In genomic region chr2:157975595-157975994, GRCm38 (mm10) we compare ENCODE assay signal across 12 mouse cellular contexts. TPM values are rescaled to one million over a fixed set of nuclear protein-coding genes. Genes with fewer than 3 reads are reported as not detected.
DNase-seq lines count a peak whose midpoint lies in the region; ATAC-seq lines count a peak whose summit lies in the region.
"Had no signal": no experiment of that assay in that cellular context is flagged by ENCODE, and none has a peak within 500 bp of the region (broad histone marks: within the 10 kb centered on the region; RNA-seq: fewer than 3 reads in every experiment).

No protein-coding gene starts in this region.

- WGBS in embryonic facial prominence, embryonic 13.5 days, result 10% methylated on average over 7 of the region's 7 CpGs
- 5% methylated on average over 7 of the region's 7 CpGs for WGBS in hindbrain, embryonic 13.5 days
- WGBS in midbrain, embryonic 13.5 days, result 12% methylated on average over 7 of the region's 7 CpGs

- peaks cover 17% of the 10 kb centered on the region for H3K4me1 ChIP-seq in embryonic facial prominence, embryonic 13.5 days
- peaks cover 25% of the 10 kb centered on the region for H3K4me1 ChIP-seq in hindbrain, embryonic 13.5 days (replicated peaks)
- H3K4me1 ChIP-seq in midbrain, embryonic 13.5 days (replicated peaks), result peaks cover 22% of the 10 kb centered on the region

- H3K36me3 ChIP-seq in embryonic facial prominence, embryonic 13.5 days, result 0 out of 2 replicates have a peak, but pooled peaks cover under 1% of the 10 kb centered on the region
- H3K36me3 ChIP-seq in hindbrain, embryonic 13.5 days, result no peaks in the 10 kb centered on the region
- no peaks in the 10 kb centered on the region for H3K36me3 ChIP-seq in midbrain, embryonic 13.5 days

- H3K27me3 ChIP-seq in embryonic facial prominence, embryonic 13.5 days, result peaks cover 23% of the 10 kb centered on the region
- H3K27me3 ChIP-seq in hindbrain, embryonic 13.5 days, result no peaks in the 10 kb centered on the region
- no peaks in the 10 kb centered on the region for H3K27me3 ChIP-seq in midbrain, embryonic 13.5 days

- H3K27ac ChIP-seq in embryonic facial prominence, embryonic 13.5 days, result no peak overlapping the region
- H3K27ac ChIP-seq in hindbrain, embryonic 13.5 days, result peak overlapping the region; percentile 90
- peak overlapping the region; percentile 80 for H3K27ac ChIP-seq in midbrain, embryonic 13.5 days
- H3K27ac ChIP-seq: macrophage had no signal

- ATAC-seq in embryonic facial prominence, embryonic 13.5 days (ENCODE audit: insufficient number of reproducible peaks, insufficient read depth, low FRiP score, low TSS enrichment, low read depth), result no peak
- ATAC-seq in hindbrain, embryonic 13.5 days (ENCODE audit: low FRiP score), result peak; percentile 50; the same call in 1 of the 2 replicates
- ATAC-seq in midbrain, embryonic 13.5 days, result no peak
- ATAC-seq in inflammation-experienced regulatory T-cells, adult 6 months, result no peak

- no peak overlapping the region for H3K9ac ChIP-seq in embryonic facial prominence, embryonic 13.5 days
- peak overlapping the region; percentile 58 for H3K9ac ChIP-seq in hindbrain, embryonic 13.5 days
- H3K9ac ChIP-seq in midbrain, embryonic 13.5 days (replicated peaks), result peak overlapping the region; percentile 44

- H3K4me2 ChIP-seq in embryonic facial prominence, embryonic 13.5 days, result peak overlapping the region; percentile 34; the same call in 1 of the 2 replicates
- H3K4me2 ChIP-seq in hindbrain, embryonic 13.5 days, result peak overlapping the region; percentile 44
- peak overlapping the region; percentile 48 for H3K4me2 ChIP-seq in midbrain, embryonic 13.5 days (replicated peaks)
- H3K4me2 ChIP-seq: liver, embryonic 11.5 days had no signal

- no peaks in the 10 kb centered on the region for H3K9me3 ChIP-seq in embryonic facial prominence, embryonic 13.5 days
- H3K9me3 ChIP-seq in hindbrain, embryonic 13.5 days, result no peaks in the 10 kb centered on the region
- no peaks in the 10 kb centered on the region for H3K9me3 ChIP-seq in midbrain, embryonic 13.5 days

- no peak overlapping the region for H3K4me3 ChIP-seq in embryonic facial prominence, embryonic 13.5 days
- no peak overlapping the region for H3K4me3 ChIP-seq in hindbrain, embryonic 13.5 days
- H3K4me3 ChIP-seq in midbrain, embryonic 13.5 days (replicated peaks), result no peak overlapping the region

- DNase-seq in embryo, embryonic 10.5 days (ENCODE audit: low spot score), result peak; percentile 55
- DNase-seq in lung, postnatal 4 days, result no peak
- no peak for DNase-seq in gastrocnemius, postnatal 4 days (ENCODE audit: low spot score in 2 of 2)
- no peak for DNase-seq in heart, adult 9 months (ENCODE audit: low spot score in 2 of 2)
- DNase-seq: cerebellum, postnatal 10 days; heart, postnatal 10 days had no signal

RNA-seq across cellular contexts. Expression of gene Tti1, which starts 52.6 kb away (rescaled TPM):
- polyA plus RNA-seq in embryonic facial prominence, embryonic 13.5 days (2015; fragmentation: Nextera tagmentation; extraction: Ambion mirVana), result 21.1 and 24.8 TPM in 2 replicates
- polyA plus RNA-seq in hindbrain, embryonic 13.5 days (2015; fragmentation: Nextera tagmentation; extraction: Ambion mirVana), result 17.7 and 18.5 TPM in 2 replicates
- 20.6 and 22.2 TPM in 2 replicates for polyA plus RNA-seq in midbrain, embryonic 13.5 days (2015; fragmentation: Nextera tagmentation; extraction: Ambion mirVana)
- polyA plus RNA-seq in inflammation-experienced regulatory T-cells, adult 6 months (2017; shearing (Covaris generic)), result 10 to 100 TPM; 23.8 to 32.0 (median 26.2) TPM
- 10 to 100 TPM; 20.9 to 24.3 TPM for total RNA-seq in gastrocnemius, postnatal 4 days (2021)

RNA-seq across cellular contexts. Expression of gene Rprd1b, which starts 52.7 kb away (rescaled TPM):
- 50.4 and 50.8 TPM in 2 replicates for polyA plus RNA-seq in embryonic facial prominence, embryonic 13.5 days (2015; fragmentation: Nextera tagmentation; extraction: Ambion mirVana)
- 37.3 and 39.8 TPM in 2 replicates for polyA plus RNA-seq in hindbrain, embryonic 13.5 days (2015; fragmentation: Nextera tagmentation; extraction: Ambion mirVana)
- 40.8 and 49.6 TPM in 2 replicates for polyA plus RNA-seq in midbrain, embryonic 13.5 days (2015; fragmentation: Nextera tagmentation; extraction: Ambion mirVana)
- 10 to 100 TPM; 19.4 to 23.4 (median 21.2) TPM for polyA plus RNA-seq in inflammation-experienced regulatory T-cells, adult 6 months (2017; shearing (Covaris generic))
- total RNA-seq in gastrocnemius, postnatal 4 days (2021), result 10 to 100 TPM; 47.9 to 54.9 TPM
